Mouse (Mus musculus) spleen, postnatal 14 days (tissue): ENCODE data around the gene Camk2d.

Source experiments
- DNase-seq, 2 experiments: peaks; one replicate each; pipeline ENCODE4 v3.0.0; 2021 to 2022; ENCODE audit warnings: low spot score in 2 of 2

Camk2d gene

DNA sequence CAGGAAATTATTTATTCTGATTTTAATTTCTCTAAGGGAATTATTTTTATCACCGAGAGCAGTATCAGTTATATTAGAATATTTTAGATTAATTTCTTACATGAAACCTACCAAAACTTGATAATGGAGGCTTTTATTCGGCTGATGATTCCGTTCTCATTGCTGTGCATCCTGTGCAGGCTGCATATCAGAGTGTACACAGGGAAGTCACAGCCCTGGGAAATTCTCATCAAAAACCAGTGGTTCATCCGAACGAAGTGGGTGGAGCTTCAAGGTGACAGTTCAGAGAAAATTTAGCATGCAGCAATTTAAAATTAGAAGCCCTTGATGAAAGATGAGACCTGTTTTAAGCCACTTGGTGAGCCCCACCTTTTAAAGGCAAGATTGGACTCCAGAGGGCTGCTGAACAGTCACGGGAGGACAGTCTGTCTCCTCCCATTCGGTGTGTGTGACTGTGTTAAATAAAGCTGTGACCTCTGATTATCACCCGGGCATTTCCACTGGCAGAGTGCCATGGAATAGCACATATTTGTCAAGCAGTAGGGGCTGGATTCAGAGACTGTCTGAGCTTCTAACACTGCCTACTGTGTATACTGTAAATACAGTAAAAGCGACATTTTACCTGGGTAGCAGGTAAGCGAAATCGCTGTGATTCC, 150.2 kb downstream of the Camk2d start:
- DNase-seq: no peak

DNA sequence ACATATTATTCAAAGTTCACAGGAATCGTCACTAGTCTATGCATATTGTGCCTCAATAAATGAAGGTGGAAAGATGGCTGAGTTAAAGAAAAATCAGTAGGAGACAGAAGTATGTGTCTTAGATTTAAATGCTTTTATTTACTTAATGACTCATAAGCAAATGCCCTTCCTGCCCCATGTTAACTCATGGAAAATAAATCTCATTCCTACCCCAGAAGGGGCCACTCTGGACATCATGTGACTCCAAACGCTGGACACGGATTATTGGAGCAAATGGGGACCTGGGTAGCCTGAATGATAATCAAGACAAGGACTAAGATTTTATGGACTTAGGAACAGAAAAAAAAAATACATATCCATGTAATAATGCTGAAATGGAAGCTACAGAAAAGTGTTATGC, 151.5 kb downstream of the Camk2d start:
- no peak for DNase-seq

DNA sequence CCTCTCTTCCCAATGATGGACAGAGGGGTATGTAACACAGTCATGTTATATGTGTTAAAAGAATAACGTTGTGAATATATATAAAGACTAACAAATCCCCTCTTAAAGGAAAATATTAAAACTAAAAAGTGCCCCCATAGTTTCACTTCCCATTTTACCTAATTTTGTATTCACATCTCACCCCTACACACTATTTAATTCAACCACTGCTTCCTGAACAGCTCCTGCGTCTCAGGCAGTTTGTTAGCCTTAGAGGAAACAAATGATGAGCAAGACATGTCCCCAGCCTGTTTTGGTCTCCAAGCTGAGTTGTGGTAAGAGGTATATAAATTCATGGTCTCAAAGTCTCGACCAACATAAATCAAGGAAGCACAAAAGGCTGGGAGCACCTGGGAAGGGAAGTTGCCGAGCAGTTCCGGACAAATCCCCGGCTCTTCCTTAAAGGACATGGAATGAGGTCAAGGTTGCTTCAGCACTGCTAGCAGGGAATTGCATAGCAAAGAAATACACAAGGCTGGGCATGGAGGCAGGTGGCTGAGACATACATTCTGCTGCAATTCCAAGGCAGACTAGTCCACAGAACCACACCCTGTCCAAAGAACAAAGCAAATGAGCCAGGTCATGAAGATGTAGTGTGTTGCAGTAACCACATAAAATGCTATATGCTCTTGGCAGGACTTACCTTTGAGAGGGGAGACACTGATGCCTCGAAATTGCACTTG, 155.4 kb downstream of the Camk2d start:
- DNase-seq: no peak

DNA sequence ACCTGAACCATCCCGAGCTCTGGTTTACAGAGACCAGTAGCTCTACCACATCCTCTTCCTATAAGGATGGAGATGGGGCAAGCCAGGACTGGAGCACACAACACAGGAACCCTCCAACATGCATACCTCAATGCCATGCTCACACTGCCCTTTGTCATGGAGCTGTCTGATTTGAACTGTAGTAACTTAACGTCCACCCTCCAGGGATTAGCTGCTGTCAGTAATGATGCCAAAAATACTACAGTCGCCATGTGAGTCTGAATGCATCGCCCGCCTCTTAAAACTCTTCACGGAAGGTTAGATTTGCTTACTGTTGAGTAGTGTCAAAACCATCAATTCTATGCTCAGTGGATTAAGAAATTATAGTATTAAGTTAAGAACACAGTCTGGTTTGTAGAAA, 156.9 kb downstream of the Camk2d start:
- no peak for DNase-seq

DNA sequence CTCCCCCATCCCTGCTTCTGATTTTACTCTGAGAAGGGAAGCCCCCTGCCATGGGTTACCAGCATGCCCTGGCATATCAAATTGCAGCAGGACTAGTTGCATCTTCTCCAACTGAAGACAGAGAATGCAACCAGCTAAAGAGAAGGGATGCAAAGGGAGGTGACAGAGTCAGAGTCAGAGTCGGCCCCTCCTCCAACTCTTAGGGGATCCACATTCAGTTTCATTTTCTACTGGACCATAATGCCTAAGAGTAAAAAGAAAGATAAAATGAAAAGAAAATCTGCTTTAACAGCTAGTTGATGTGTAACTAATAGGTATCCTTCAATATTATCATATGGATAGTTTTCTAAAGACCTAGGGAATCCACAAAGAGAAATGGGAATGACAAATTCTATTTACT, 162.3 kb downstream of the Camk2d start:
- DNase-seq: no peak

DNA sequence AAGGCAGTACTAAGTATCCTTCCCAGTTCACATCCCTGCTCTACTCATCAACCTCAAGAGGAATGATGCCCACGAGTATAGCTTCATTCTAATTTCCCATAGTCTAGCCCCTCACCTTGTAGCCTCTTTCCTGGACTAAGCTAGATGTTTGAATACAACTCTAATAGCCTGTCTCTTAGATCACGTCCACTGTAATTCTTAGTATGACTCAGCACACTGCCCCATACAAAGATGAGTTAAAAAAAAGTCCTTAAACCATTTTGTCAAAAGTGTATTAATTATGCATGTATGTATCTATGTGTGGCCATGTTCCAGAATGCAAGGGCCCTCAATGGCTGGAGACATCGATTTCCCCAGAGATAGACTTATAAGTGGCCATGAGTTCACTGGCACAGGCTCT, 164.5 kb downstream of the Camk2d start:
- no peak for DNase-seq

DNA sequence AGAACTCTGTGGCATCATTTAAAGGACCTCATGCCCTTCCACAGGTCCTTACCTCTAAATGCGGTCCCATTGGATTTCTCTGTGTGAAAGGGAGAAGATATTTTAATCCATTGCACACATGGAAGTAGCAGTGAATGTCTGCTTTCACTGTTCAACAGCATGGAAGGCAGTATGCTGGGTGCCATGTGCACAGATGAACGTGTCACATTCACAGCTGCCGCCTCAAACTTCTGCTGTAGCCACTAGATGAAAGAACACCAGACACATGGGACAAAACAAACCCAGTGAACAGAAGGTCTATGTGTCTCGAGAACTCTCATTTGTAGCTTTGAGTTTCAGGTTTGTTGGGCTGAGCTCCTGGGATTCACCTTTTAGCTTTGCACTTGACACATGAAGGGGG, 168.6 kb downstream of the Camk2d start:
- no peak for DNase-seq

DNA sequence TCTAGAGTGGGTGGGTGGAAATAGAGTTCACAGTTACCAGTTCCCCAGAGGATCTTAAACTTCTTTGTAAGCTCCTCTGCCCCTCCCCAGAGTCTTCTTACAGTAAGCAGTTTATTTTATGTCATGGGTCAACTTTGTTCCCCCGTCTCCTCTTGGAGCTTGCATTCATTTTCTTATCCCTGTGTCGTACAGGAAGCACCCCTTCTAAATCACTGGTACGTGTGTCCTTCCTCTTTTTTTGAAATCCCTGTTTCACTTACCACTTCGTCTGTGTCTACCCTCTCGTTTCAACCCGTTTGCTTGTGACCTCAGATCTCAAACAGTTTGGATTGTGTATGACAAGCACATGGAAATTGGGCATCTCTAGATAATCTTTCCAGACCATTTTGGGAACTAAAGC, 174.0 kb downstream of the Camk2d start:
- DNase-seq: no peak

DNA sequence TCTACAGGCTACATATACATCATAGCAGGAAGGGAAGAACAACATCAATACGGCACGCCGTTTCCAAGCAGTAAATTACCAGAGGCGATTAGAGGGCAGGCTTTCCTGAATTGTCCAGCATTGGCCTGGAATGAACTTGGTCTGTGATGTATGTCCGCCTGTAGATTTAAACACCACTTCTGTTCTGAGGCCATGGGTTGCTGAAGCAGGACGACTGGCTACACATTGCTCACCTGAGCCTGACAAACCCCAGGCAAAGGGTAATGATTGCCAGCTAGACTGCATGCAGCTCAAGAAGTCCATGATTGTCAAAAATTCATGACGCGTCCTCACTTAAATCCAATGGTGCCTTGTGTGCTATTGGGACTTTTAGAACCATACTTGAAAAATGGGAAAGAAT, 174.9 kb downstream of the Camk2d start:
- no peak for DNase-seq

DNA sequence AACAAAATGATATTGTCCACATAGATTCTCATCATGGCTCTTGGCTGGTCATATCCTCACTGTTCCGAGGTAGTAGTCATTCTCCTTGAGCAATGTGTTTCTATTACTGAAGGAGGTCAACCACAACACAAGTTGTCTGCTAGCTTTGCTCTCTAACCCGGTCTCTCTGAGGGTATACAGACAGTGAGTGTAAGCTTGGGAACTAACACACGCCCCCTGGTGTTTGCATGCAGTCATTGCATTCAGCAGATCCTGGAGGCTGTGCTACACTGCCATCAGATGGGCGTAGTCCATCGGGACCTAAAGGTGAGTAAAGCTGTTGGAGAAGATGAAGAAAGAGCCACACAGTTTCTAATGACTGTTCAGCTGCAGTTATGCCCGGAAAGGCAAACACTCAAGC, 175.4 kb downstream of the Camk2d start:
- peak; percentile 46 to 67 for DNase-seq

DNA sequence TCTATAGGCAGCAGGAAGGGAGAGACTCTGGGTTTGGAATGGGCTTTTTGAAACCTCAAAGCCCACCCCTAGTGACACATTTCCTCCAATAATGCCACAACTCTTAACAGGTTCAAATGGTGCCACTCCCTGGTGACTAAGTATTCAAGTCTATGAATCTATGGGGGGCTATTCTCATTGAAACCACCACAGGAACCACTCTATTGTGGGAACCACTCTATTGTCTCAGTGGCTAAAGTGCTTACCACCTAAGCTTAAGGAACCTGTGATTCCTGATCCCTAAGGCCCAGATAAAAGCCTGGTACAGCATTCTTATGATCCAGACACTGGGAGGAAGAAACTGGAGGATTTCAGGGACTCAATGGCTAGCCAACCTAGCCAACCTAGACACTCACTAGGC, 179.9 kb downstream of the Camk2d start:
- no peak for DNase-seq

DNA sequence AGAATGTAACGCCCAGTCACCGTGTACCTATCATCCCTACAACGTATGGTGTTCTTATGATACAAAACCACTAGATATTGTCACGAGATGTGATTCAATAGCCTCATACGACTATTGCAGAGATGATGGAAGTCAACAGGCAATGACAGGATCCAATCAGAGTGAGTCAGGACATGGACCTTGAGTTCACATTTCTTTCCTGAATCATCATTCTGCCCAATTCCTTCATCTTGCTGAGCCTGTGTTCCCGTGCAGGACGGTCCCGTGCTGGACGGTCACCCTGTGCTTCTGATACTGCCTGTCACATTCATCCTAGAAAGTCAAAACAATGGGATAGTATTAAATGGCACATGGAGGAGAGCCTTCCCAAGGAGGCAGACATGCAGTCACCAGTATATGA, 181.0 kb downstream of the Camk2d start:
- DNase-seq: no peak

DNA sequence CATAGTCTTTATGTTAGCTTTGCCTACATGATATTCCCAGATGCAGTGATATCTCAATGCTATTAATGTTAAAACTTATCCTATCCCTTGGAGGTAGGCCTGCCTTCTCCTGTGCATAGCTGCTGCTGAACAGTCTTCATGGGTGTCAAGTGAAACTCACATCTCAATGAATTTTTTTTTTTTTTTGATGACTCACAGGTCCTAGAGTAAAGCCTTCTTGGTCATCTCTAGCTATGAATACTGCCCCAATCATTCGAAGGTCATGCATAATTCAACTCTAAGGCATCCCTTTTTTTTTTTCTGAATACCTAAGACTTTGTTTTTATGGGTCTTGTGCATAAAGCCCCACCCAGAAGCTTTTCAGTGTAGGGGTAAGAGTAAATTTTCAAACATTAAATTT, 181.8 kb downstream of the Camk2d start:
- no peak for DNase-seq

DNA sequence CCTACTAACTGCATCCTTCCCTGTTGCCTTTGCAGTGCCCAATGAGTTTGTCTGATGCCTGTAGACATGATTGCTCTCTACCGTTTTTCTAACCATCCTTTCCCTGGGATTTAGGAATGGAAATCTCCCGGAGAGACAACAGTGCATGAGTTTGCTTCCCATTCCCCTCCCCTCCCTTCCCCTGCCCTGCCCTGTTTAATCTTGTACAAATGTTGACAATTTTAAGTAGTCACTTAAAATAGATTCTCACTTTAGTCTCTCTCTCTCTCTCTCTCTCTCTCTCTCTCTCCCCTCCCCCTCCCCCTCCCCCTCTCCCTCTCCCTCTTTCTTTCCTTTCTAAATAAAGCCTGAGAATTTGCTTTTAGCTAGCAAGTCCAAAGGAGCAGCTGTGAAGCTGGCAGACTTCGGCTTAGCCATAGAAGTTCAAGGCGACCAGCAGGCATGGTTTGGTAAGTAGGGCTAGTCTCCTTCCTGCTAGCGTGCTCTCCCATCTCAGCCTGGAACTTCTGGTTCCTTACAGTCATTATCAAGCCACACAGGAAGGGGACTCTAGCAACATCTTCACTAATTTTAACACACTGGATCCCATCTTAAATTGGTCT, 184.0 kb downstream of the Camk2d start:
- no peak for DNase-seq

DNA sequence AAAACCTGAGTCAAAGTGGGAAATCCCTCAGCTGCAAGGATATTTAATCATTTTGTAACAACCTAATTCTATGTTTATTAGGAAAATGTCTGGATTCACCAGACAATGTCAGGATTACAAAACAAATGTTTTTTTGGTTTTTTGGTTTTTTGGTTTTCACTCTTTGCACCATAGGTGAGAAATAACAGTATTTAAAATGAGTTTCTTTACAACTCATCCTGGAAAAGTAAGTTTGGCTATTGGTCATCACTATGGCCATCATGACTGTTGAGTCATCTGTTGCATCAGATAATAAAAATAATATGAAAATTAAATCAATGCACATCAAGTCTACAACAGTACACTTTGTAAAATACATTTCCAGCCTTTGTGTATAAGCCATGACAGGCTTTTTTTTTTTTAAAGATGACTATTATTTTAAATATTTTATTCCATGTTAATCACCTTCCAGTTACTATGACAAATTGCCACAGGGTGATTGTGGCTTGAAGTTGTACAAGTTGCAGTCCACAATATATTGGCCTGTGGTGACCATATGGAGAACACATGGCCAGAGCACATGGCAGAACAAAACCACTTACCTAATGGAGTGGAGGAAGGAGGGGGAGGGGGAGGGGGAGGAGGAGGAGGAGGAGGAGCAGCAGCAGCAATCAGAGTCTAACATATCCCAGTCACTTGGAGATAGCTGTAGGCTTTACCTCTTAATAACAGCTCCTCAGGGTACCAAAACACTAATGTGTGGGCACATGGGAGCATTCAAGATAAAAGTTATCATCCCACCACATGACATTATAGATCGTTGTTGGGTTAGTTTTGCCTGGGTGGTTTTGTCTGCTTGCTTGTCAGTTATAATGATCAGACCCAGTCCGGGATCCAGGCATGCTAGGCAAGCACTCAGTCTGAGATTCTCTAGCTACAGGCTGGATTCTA, 197.2 kb downstream of the Camk2d start:
- no peak for DNase-seq

DNA sequence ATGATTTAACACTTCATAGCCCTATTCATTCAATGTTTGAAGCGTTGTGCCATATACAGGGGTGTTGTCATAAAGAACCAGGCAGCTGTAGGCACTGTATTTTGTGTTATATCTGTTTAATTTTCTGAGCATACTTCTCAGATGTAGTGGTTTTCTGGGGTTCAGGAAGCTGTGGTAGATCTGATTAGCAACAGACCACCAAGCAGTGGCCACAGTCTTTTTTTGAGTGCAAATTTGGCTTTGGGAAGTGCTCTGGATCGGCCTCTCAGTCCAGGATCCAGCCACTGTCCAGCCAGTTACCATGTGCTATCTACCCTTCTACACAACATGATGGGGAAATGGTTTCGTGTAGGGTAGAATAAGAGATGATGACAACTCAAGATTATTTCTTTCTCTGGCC, 199.8 kb downstream of the Camk2d start:
- DNase-seq: no peak

DNA sequence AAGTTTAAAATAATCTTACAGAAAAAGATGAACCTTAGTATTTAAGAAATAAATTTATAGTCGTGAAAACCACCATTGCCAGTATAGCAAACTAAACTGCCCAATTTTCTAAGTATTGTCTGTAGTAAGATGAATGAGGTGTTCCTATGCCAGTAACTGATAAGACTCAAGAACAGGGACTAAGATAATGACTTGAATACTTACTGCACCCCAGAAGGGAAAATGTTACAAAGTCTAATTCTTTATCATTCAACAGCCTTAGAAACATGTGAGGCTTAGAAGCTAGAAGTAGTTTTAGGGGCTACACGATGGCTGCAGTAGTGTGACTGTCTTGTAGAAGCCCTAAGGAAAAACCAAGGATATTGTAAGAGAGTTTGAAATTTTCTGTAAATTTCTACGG, 200.9 kb downstream of the Camk2d start:
- DNase-seq: no peak

DNA sequence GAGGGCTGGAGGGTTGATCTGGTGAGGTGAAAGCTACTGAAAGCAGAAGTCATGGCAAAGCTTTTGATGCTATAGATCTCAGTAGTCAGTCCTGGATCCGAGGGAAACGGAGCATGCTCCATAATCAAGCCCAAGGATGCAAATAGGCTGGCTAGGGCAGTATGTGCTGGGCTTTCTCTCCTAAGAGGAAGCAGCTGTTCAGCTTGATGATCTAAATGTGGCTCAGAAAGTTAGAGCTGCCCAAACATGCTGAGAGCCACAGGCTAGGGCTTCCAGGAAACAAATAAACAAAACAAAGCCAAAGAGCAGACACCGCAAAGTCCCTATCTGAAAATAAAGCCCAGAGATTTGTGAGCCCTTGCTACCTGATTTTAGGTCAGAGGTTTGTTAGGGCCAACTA, 201.7 kb downstream of the Camk2d start:
- DNase-seq: no peak

DNA sequence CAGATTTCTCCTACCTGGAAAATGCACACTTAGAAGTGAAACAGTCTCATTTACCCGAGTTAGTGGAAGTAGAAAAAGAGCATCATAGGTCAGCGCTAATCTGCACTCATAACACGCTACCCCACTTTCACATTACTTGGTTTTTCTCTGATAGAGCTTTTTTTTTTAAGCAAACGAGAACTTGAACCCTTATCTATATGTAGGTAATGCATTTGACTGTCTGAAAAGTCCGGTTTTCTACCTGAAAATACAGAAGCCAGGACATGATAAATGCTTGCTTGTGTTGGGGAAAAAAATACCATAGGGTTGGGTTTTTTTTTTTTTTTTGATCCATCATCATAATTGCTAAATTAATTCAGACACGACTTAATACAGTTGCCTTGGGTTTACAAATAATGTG, 206.9 kb downstream of the Camk2d start:
- no peak for DNase-seq

DNA sequence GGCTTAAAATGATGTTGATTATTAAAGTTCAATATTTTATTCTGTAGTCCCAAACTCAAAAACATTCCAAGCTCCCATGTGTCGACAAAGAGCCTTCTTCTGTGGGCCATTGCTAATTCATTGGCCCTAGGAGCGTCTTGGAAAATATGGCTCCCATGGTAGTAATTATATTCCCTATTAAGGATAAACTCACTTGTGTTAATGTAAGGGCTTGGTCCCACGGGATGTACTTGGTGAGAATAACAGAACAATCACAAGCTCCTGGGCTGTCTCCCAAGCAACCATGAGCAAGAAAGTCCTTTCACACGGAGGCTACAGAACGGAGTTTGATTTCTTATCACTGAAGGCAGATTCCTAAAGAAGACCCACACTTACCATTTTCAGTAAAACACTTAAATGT, 208.9 kb downstream of the Camk2d start:
- no peak for DNase-seq

DNA sequence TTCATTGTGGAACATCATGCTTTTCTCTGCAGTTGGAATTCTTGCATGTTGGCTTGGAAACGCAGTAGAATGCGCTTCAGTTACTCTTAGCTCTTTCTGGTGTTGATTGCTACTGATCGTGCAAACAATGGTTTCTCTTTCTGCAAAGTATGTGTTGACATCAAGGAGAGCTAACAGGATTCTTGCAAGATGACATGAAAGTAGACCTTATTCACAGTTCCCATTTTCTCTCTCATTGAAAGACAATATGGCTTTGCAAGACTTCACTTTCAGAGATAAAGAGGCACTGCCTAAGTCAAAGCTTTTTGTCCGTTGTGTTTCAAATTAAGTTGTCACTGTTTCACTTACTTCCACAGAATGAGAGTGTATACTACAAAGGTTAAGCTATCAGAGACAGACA, 210.0 kb downstream of the Camk2d start:
- DNase-seq: no peak

DNA sequence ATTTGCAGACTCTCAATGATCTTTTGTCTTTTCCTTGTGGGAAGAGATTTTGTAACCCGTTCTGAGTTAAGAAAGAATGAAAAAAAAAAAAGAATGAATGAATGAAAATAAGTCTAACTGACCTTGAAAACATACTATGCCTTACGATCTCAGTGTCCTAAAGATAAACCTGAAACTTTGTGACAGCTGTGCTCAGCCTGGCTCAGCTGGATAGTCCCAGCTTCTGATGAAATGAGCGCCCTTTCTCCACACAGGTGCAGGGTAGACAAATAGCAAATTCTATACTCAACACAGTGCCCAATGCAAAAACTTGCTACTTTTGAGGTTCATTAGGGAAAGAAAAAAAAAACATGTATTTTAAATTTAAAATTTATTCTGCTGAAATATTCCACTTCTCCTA, 213.8 kb downstream of the Camk2d start:
- DNase-seq: no peak
